Mouse (Mus musculus) bone marrow, adult 2 months (tissue): Measurements from ENCODE around the gene Dnase2a.

ENCODE experiments used
- CTCF ChIP-seq: fragments of 200-500 bp; IDR thresholded peaks from 2 replicates; pipeline ENCODE4 v1.5.1; 2011; ENCODE audit warnings: low read length, control low read depth; ENCODE audit not compliant: control insufficient read depth, insufficient read depth
- POLR2A ChIP-seq: fragments of 200-500 bp; IDR thresholded peaks from 2 replicates; pipeline ENCODE4 v1.6.1; 2011; ENCODE audit warnings: low read depth, mild to moderate bottlenecking, control low read depth, low read length, borderline replicate concordance; ENCODE audit not compliant: control insufficient read depth

DNA sequence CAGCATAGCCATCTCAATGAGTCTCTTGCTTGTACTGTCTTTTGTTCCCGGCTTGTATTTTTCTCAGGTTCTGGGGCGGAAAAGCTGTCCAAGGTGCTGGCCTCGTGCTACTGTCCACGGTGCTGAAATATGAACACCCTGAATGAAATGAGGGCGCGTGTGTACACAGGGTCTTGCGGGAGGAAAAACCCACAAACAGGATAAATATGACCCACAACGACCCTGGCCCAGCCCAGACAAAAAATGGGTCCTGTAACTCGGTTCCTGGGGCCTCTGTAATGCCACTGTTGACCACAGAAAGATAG, 38.8 kb downstream of the Dnase2a start:
- TF ChIP-seq POLR2A (no peak), CTCF (no peak)
